Mouse (Mus musculus) kidney, adult 18-20 months (tissue): Measurements from ENCODE around the gene Serpina1e.
"Not testable (repeated sequence)": the region's sequence is repeated elsewhere in the genome, so short reads cannot be mapped to it uniquely, and the experiment has no call there.

Experiments
- DNase-seq: peaks from one replicate; pipeline ENCODE4 v3.0.0; 2021

Gene Serpina1e

DNA sequence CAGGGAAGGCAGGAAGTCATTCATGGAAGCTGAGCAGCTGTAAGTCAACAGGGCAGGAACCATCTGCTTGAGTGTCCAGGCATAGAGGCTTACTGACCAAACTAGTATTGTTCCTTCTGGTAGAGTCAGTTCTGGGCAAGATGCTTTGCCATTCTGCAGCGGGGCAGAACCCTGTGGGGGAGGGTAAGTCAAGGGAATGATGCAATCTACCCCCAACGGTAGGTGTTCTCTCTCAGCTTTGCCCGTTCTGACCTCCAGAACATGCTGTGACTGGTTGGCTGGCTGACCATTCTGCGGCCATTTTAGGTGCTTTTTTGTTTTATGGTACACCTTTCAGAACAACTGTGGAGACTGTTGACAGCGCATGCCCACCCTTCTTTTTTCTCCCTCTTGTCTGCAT is 3.6 kb upstream of the Serpina1e start:
- DNase-seq: no peak

DNA sequence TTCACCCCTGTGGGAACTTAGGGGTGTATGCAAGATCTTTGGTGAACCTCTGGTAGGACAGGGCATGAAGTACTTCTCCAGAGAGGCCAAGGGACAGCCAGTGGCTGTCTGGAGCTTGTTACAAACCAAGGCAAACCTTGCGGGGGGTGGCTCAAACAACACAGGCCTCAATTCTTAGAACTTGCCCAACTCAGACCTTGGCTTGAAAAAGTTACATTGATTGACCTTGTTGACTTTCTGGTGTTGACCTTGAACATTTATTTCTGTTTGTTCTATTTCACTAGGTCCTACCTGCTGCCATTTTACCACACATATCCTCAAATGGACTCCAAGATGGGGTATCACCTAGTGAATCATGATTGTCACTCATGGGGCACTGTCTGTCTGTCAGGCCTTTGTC is 2.9 kb upstream of the Serpina1e start:
- DNase-seq: no peak

DNA sequence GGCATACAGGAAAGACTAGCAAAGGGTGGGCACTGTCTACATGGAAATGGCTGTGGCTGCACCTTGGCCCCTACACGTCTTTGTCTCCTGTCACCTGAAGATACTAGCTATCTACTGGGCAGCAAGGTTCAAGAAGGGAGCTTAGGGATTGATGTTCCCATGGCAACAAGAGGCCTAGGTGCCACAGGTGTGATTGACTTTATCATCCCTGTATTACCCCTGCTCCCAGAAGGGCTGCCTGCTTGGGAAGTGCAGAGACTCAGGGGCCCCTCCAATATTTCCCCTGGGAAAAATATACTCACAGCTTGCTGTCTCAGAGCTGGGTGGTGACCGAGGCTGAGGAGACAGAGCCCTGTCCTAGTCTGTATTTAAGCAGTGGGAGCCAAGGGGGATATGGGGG is 2.2 kb downstream of the Serpina1e start:
- DNase-seq: not testable (repeated sequence)

DNA sequence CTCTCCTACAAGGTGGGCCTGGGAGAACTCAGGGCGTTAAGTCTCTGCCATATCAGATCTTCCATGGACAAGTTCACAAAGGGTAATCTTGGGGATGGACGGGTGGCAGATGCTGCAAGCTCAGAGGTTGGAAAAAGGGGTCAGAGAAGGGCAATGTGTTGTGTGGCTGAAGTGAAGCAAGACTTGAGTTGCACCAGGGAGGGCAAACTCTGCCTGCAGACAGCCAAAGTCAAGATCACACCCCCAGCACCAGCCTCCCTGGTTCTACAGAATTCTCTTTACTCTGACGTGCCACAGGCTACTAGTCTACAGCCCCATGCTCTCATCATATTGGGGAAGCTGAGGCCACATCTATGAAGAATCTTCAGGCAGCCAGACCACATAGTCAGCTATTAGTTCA is 5.8 kb downstream of the Serpina1e start:
- DNase-seq: not testable (repeated sequence)

DNA sequence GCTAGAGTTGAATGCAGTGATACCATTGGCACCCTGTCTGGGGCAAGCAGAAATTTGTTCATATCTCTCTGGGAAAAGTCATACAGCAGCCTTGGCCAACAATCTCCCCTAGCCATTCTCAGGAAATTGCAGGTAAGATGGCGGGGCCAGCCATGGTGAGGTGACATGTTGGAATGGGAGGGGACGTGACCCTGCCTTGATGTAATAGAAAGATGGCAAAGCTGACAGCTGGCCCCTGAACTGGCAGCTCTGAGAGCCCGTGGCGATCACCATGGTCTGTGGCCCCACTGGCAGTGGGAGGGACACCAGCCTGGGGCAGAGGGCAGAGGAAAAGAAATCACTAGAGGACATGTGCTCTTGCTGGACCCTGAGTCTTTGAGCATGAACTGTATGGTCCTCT is 12.5 kb downstream of the Serpina1e start:
- no peak for DNase-seq

DNA sequence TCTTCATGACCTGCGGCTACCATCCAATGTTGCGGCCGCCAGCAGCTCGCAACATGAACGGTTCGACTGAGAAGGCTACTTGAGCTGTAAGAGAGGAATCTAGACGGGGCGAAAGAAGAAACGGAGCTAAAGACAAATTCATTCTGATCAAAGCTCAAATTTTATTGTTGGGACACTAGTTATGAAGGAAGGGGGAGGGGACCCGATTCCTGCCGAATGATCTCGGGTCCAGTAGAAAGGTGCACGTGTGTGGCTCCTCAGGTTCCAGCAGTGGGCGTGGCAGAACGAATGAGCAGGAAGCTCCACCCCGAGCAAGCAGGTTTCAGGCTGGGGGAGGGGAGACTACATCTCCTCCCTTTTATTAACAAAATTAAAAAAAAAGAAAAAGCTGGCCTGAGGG is 49.6 kb downstream of the Serpina1e start:
- peak; percentile 42 for DNase-seq

DNA sequence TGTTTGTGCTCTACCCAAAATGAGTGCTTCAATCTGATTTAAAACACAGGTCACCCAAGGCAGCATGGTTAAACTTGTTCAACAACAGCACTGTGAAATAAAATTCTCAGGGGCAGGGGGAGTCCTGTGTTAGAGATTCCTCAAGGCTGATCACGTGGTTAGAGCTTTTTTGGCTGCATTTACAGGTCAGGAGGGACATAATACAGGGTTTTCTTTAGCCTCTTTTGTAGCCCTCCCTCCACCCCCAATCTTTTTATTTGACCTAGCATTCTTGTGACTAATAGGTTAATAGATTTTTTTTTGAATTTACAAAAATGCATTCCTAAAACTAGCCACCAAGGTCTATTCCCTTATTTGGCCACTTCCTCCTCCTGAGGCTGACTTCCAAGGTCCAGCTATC is 51.0 kb downstream of the Serpina1e start:
- DNase-seq: not testable (repeated sequence)

DNA sequence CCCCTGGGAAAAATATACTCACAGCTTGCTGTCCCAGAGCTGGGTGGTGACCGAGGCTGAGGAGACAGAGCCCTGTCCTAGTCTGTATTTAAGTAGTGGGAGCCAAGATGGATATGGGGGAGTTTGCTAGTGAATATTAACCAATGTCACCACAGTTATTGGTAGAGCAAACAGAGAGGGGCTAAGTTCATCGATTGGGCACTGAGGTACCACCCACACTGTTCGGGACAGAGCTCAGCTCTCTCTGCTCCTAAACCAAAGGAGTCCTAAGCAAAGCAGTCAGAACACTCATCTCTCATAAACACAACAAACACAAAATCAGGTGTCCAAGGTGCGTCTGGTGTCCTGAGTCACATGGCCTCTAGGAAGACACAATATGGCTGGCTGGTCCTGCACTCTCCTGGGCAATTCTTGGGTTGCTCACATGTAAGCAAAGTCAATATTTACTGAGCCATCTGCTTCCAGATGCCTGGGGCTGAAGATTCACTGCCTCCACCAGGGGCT is 53.9 kb downstream of the Serpina1e start, which contains the start of gene Serpina1c:
Serpina1c (minus strand) TSS at position 51 of the 504 bp plus-strand sequence.
- DNase-seq: not testable (repeated sequence)

DNA sequence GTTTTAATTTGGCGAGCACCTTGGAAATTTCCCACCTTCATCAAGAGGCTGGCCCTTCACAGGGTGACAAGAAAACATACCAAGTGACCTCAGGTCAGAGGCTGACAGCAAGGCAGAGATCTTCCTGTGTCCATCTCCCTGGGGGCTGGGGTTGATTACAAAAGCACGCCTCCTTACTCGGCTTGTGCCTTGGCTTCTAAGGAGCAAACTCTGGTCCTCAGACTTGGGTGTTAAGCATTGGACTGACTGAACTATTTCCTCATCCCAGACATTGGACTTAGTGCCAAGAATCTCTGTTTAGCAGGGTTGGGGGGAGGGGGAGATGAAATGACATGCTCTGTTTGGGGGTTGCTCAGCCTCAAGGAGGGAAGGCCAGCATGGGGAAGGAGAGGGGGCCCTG is 56.8 kb downstream of the Serpina1e start:
- not testable (repeated sequence) for DNase-seq
